Mouse (Mus musculus) stomach, postnatal 0 days (tissue): ENCODE results near the gene Luc7l3.

Source experiments
- CTCF ChIP-seq: IDR thresholded peaks from 2 replicates; pipeline ENCODE4 v1.5.1; 2016; ENCODE audit warnings: antibody characterized with exemption, low read depth, mild to moderate bottlenecking, moderate library complexity
- EP300 ChIP-seq: optimal IDR thresholded peaks from 2 replicates; pipeline ENCODE3; 2016; ENCODE audit warnings: antibody characterized with exemption

- TF ChIP-seq CTCF: no peak
- TF ChIP-seq EP300: no peak
These were observed 49.0 kb upstream of the Luc7l3 start for GRCm38 (mm10) chr11:94370809-94371208.
